Mouse (Mus musculus) myocyte (in vitro differentiated cells): ENCODE measurements around the gene Susd4.

ENCODE experiments used
- CEBPB ChIP-seq: IDR thresholded peaks from 2 replicates; pipeline ENCODE4 v1.6.1; 2011; ENCODE audit warnings: mild to moderate bottlenecking, moderate library complexity; ENCODE audit not compliant: poor library complexity, insufficient read depth, severe bottlenecking
- E2F4 ChIP-seq: IDR thresholded peaks from one replicate; pipeline ENCODE4 v1.6.1; 2011; ENCODE audit warnings: mild to moderate bottlenecking, control low read depth, moderate library complexity; ENCODE audit not compliant: insufficient read depth
- MAX ChIP-seq: IDR thresholded peaks from one replicate; pipeline ENCODE4 v1.6.1; 2011; ENCODE audit warnings: low read depth, mild to moderate bottlenecking, control low read depth
- POLR2A ChIP-seq: IDR thresholded peaks from one replicate; pipeline ENCODE4 v1.6.1; 2011; ENCODE audit warnings: low read depth, mild to moderate bottlenecking, control low read depth, moderate library complexity; ENCODE audit not compliant: insufficient read length
- TCF3 ChIP-seq: IDR thresholded peaks from one replicate; pipeline ENCODE4 v1.6.1; 2011; ENCODE audit warnings: low read depth, control low read depth; ENCODE audit not compliant: insufficient read length
- USF1 ChIP-seq: IDR thresholded peaks from one replicate; pipeline ENCODE4 v1.6.1; 2011; ENCODE audit warnings: low read depth, mild to moderate bottlenecking, control low read depth, moderate library complexity

DNA sequence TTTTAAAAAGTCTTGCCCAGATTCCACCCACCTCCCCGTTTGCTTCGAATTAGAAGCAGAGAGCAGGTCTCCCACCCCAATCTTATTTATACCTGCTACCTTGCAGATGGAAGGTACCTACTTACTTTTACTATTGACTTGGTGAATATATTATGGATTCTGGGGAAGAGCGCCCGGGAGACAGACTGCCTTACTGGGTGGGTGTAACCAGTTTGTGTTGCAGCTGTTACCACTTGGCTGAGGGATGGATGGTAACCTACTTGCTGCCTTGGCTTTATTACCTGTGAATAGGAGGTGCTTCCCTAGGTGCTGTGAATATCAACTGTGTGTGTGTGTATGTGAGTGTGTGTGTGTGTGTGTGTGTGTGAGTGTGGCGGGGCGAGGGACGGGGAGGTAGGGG, 11.9 kb downstream of the Susd4 start:
- TF ChIP-seq USF1: no peak
- TF ChIP-seq POLR2A: no peak
- TF ChIP-seq TCF3: no peak
- no peak for TF ChIP-seq CEBPB
- no peak for TF ChIP-seq MAX
- no peak for TF ChIP-seq E2F4
